Mouse (Mus musculus) retina, postnatal 7 days (tissue): Measurements from ENCODE around the gene Masp2.

Source experiments
- DNase-seq: peaks from one replicate; pipeline ENCODE4 v3.0.0-alpha.2; 2012; ENCODE audit warnings: low read depth, low spot score

Masp2 gene

DNA sequence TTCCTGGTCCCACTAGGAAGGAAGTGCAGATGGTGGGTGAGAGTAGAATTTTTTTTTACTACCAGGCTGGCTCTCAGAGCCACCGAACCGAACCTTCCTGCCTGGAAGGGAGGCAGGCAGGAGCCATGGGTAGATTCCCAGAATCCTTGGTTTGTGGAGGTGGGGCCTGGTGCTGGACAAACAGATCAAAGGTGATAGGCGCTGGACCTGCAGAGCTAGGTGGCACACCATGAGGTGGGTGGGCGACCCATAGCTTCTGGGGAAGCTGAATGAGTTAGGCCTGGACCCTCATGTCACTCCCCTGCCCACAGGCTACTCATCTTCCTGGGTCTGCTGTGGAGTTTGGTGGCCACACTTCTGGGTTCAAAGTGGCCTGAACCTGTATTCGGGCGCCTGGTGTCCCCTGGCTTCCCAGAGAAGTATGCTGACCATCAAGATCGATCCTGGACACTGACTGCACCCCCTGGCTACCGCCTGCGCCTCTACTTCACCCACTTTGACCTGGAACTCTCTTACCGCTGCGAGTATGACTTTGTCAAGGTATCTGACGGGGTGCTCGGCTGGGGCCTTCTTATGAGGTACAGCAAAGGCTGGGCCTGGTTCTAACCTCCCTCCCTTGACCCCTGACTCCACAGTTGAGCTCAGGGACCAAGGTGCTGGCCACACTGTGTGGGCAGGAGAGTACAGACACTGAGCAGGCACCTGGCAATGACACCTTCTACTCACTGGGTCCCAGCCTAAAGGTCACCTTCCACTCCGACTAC, at the start of gene Masp2:
TSS of gene Masp2 (plus strand) at position 198 of the 764 bp plus-strand sequence.
- no peak for DNase-seq

- DNase-seq = no peak
Measured at GRCm38 (mm10) chr4:148557766-148558165, 44.6 kb upstream of the Masp2 start.

DNA sequence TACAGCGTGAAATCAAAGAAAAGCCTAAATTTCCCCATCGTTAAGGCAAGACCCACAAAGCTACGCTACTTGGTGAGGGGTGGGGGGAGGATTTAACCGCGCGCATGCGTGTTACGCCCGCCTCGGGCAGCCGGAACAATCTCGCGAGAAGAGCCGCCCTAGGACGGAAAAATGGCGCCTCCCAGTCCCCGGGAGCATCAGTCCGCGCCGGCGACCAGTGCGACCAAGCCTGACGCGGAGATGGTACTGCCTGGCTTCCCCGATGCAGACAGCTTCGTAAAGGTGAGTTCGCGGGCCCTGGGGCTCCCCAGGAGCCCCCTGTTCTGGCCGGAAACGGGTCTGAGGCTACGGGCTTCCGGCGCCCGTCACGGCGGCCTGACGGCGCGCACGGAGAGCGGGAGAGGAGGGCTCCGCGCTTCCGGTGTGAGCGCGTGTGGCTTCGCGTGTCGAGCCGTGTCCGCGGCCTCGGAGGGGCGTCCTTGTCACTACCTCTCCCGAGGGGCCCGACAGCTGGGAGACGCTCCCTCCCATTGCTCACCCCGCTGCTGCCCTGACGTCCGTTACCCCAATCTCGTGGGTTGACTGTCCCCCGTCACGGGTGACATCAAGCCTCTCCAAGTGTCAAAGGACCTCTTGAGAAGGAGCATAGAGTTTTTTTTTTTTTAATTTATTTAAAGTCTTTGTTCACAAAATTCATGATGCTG, 43.9 kb upstream of the Masp2 start, which contains the start of gene Exosc10:
TSS of gene Exosc10 (plus strand) at position 133 of the 704 bp plus-strand sequence.
- DNase-seq = peak; percentile 85

DNA sequence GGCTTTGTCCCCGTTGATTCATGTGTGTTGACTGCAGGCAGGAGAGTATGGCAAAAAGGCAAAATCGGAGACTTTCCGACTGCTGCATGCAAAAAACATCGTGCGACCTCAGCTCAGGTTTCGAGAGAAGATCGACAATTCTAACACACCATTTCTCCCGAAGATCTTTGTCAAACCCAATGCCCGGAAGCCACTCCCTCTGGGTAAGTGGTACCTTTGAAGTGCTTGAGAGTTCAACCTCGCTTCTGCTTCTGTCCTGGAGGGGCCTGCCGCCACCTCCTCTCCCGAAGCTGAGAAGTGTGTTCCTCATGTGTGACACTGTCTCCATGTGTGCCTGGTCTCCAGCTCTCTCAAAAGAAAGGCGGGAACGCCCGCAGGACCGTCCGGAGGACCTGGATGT, 39.7 kb upstream of the Masp2 start:
- no peak for DNase-seq

DNA sequence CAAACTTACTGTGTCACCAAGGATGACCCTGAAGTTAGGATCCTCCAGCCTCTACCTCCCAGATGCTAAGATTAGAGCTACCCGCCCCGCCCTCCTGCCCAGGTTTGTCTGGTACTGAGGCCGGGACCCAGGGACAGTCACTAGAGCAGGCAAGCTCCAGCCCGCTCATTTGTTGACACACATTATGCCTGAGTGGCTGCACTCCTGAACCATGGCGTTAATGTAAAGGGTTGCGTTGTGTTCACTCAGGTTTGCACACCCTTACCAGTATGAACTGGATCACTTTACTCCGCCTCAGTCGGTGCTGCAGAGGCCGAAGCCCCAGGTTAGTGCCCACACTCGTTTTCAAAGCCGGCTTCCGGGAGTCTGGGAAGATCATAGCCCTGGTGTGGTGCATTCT, 38.8 kb upstream of the Masp2 start:
- DNase-seq = no peak

DNA sequence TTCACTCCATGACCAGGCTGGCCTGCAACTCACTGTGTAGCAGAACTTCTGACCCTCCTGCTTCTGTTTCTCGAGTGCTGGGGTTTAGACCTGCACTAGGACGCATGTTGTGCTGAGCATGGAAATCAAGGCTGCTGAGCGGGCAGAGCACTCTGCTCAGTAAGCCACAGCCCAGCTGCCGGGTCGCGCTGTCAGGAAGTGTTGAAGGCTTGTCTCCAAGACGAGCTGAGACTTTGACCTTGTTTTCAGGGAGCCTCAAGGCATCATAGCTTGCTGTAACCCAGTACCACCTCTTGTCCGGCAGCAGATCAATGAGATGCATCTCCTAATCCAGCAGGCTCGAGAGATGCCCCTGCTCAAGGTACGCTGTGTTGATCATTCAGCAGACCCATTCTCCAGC, 32.2 kb upstream of the Masp2 start:
- DNase-seq = no peak

GRCm38 (mm10) chr4:148570693-148571295, 31.6 kb upstream of the Masp2 start:
- no peak for DNase-seq

GRCm38 (mm10) chr4:148573222-148573621, 29.1 kb upstream of the Masp2 start:
- no peak for DNase-seq

GRCm38 (mm10) chr4:148580765-148581164, 21.6 kb upstream of the Masp2 start:
- DNase-seq = no peak

DNA sequence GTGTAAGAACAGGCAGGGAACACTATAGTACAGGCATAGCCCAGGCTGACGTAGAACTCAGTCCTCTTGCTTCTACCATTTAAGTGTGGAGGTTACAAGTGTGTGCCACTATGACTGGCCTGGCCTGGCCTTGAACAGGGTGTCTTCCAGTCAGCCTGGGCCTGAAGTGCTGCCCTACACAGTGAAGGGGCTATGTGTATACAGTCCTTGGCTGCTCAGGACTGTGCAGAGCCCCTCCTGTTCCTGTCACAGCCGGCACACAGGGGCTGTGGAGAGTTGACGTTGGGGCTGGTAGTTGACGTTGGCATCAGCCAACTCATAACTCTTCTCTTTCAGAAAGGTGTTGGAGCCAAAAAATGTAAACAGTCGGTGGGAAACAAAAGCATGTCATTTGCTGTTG, 20.9 kb upstream of the Masp2 start:
- DNase-seq = no peak

- DNase-seq = no peak
Measured at GRCm38 (mm10) chr4:148583257-148583656, 19.1 kb upstream of the Masp2 start.

- no peak for DNase-seq
Measured at GRCm38 (mm10) chr4:148586648-148587047, 15.7 kb upstream of the Masp2 start.

DNA sequence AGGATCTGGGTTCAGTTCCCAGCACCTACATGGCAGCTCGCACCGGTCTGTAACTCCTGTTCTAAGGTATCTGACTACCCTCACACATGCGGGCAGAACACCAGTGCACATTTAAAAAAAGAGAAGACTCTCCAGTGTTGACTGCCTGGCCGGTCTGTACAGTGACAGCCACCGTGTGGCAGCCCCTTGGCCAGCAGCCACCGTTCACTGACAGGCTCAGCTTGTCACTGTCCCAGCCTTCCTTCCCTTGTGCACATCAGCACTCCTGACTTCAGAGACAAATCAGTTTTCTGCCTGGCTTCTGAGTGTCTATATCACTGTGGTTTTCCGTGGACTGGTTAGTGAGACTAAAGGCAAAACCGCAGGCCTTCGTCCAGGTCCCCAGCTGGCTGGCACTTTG, 13.6 kb upstream of the Masp2 start:
- no peak for DNase-seq

DNA sequence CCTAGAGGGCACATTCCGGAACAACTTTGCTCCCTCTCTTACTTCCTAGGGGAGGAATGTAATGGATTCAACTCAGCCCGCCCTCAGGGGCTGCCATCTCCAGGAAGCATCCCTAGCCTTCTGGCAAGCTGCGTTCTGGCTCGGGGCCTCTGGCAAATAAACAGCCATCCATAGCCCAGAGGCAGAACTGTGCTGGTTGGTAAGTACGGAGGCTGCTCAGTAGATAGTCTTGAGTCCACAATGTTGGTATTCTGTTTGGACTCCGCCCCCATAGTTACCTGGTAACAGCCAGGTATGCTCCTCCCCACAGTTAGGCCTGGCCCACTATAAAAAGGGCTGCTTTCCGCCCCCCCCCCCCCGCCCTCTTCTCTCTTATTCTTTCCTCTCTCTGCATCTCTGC, 12.8 kb upstream of the Masp2 start:
- DNase-seq = no peak

- DNase-seq = no peak
Measured at GRCm38 (mm10) chr4:148590421-148591170, 11.8 kb upstream of the Masp2 start.

- DNase-seq = peak; percentile 90
Measured at GRCm38 (mm10) chr4:148591171-148591630, 11.2 kb upstream of the Masp2 start, which contains the start of gene Srm. TSS of gene Srm (plus strand) at chr4:148591503.

GRCm38 (mm10) chr4:148591637-148592380, 10.5 kb upstream of the Masp2 start:
- DNase-seq = no peak

- no peak for DNase-seq
Measured at GRCm38 (mm10) chr4:148593996-148594395, 8.4 kb upstream of the Masp2 start.

GRCm38 (mm10) chr4:148595916-148596315, 6.4 kb upstream of the Masp2 start:
- DNase-seq = peak; percentile 35

GRCm38 (mm10) chr4:148596731-148597130, 5.6 kb upstream of the Masp2 start:
- no peak for DNase-seq

DNA sequence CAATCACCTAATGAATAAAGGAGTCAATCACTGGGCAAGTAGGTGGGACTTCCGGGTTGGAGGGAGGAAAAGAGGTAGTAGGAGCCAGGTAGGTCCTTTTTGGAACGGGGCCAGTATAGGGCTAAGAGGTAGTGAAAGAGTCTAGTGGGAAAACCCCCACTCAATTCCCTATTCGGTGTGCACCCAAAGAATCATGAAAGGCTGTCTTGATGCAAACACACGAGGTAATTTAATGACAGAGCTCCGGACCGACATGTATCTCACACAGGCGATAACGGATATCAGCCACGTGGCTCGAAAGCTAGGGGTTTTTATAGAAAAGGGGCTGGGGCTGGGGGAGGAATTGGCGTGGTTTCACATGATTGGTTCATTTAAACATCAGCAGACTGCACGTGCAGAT, 3.5 kb upstream of the Masp2 start:
- no peak for DNase-seq
